Mouse (Mus musculus) frontal cortex, adult 2 months (tissue): ENCODE measurements at regions not wholly inside any gene's neighbourhood (a gene's known extent, or its start where the extent isn't known, plus 50 kb on each side); places are given as distances from the start of the nearest gene placed in this dataset.

Source experiments
- DNase-seq, 2 experiments: peaks; one replicate each; pipeline ENCODE4 v3.0.0; 2022; ENCODE audit warnings: low spot score in 1 of 2; ENCODE audit errors: extremely low spot score in 1 of 2

DNA sequence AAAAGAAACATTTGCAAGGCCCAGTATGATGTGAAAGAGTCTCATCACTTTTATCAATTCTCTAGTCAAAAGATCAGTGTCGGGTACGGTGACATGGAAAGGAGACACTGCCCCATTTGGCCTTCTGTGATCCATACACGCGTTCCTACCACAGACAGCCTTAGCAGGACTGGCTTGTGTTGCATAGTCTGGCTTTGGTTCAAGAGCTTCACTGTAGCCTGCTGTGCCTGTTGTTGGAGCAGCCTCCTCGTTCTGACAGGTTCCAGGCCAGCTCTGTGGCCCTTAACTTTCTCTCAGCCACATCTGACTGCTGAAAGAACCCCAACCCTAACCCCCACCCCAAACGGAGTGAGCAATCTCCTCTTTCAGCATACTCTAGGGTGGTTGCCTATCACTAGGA, 99.9 kb downstream of the Chst1 start:
- DNase-seq = no peak

DNA sequence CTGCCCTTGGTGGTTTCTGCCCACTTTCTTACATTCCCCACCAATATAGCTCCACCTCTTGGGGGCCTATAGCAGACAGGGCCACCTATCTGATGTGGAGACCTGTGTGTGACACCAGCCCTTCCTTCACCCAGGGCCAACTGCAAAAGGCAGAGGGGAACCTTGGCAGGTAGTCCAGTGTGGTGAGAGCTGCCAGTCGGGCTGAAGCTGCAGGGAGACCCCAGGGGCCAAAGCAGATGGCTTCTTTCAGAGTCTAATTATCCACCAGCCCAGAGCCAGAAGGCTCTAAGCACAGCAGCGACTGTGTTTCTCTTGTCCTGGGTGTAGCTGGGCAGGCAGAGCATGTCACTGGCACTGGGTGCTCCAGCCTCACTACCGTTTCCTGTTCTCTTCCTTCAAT, 104.5 kb downstream of the Chst1 start:
- DNase-seq = no peak

DNA sequence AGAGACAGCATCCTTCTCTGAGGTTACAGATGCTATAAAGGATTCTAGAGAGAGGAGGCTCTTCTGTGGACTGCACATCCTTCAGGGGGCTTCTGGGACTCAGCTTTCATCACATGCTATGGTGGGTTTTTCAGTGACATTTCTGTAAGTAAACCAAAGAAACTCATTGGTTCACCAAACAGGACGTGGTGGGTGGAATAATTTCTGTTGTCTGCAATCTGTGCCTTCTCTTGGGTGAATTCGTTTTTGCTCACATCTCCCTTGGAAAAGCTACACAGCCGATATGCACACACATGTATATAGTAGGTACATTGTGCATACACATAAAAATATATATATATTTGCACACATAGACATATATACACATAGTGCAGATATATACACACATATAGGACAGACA, 110.2 kb downstream of the Chst1 start:
- DNase-seq = no peak

DNA sequence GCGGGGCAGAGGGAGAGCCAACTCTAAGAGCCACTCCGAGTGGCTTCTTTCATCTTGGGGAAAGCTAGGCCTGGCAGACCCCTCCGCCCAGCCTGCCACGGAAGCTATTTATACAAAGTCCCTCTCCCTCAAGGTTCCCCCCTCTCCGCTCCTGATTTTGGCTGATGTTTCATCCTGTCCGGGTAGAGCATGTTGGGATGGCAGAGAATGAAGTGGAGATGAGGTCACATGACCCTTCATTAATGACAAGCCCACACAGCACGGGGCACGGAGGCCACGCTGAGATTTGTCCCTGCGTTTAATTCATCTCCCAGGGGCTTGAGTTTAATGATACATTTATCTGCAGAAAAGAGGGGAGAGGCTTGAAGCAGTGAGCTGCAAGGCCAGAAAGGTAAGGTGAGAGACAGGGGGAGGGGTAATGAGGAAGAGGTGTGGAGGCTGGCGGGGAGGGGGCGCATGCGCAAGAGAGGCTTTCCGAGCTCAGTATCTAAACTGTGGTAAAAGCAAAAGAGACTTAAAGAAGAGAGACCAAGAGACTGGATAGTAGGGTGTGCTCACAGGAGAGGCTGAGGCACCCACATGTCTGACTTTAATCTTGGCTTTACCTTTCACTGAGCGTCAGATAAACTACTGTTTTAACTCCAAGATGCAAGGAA, 111.7 kb downstream of the Chst1 start:
- DNase-seq = no peak

DNA sequence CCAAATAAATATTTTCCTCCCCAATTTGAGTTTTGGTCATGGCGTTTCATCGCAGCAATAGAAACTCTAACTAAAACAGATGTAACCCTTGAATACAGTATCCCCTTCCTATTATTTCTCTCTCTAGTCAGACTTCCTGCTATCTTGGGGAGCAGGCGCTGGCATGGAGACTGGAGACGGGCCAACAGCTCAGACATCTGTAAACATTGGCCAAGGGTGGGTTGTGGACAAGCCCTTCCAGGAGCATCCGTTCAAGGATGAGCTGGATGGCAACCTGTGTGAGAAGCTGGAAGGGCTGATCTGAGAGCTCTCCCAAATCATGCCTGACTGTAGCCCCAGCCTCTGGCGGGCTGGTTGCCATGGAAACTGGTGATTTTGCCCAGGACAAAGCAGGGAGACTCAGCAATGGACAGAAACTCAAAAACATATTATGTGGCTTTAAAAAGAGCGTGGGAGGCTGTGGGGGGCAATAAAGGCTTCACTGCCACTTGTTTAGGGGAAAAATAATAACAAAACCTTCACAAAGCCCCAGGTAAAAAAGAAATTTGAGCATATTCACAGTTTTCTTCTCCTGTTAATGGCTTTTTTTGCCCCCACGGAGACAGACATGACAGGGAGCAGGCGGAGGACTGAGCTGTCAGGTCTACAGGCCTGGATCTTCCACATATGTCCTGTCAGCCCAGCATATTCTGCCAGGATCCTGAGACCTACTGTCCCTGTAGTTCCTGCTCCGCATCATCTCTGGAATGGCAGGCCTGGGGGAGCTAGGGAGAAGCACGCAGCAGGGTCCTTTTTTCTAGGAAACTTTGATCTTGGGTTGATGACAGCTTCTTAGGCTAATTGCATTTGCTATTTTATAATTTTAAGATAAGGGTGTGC, 113.0 kb downstream of the Chst1 start:
- peak in 1 of 2 experiments; percentile 68 for DNase-seq

DNA sequence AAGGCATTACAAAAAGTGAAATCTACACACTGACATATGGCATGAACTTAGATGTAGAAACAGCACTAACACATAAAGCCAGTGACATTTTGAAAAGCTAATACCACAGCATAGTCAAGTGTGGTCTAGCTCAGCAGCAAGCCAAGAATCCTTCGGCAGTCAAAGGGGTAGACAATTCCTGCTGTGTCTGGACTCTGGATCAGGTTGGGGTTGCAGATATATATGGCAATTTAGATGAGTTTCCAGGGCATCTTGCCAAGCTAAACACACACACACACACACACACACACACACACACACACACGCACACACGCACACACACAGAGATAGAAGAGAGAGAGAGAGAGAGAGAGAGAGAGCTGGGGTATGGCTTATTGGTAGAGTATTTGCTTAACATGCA, 118.2 kb downstream of the Chst1 start:
- DNase-seq = no peak

DNA sequence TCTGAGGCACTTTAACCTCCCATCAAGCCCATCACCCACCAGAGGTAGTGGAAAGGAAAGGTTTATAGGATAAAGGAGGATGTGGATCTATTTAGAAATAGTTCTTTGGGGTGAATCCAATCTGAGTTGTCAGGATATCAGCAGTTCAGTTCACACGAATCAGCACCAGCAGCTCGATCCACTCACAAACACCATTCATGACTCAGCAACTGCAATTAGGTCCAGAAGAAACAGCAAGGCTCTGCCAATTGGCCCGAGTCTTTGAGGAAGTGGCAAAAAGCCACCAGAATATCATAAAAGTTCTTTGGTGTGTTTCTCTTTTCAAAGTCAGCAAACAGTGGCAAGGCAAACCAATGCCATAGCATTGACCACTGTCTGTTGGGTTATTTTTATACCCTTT, 122.4 kb downstream of the Chst1 start:
- no peak for DNase-seq

DNA sequence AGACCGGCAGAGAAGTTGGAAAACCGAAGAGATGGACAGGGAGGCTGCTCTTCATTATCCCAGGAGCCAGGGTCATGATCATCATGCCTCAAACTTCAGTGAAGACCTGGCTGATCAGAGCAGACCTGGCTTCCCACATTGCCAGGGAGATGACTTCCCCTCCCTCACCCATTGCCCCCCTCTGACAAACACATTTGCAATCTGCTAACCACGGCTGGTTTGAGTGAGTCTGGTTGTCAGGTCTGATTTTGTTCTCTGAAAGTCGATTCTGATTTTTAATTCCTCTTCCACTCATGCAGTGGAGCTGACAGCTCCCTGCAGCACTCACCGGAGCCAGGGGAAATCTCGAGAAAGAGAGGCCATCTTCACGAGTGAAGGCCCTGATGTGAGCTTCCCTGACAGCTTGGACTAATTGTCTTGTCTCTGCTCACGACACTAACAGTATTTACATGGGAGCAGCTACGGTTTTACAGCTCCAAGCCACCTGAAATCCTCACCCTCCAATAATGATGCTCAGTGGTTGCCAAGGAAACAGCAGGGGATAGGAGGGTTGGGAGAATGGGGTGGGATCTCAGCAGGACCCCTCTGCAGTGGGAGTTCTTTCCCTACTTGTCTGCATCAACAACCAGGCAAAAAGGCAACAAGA, 124.2 kb downstream of the Chst1 start:
- DNase-seq = no peak

DNA sequence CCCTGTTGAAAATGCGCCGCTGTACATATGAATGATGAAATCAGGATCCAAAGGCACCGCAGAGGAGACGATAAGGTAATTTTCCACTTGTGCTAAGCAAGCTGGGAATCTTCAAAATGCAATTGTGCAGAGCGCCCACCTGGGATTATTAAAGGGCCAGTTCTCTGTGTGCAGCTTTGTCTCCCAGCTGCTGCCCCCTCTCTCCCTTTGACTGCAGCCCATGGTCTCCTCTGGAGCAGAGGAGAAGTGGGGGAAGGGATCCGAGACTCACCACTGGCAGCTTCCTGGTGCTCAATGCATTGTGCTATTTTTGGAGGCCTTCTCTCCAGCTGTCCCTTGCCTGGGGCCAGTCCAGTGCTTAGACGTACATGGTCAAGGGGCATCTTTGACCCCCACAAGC, 127.1 kb downstream of the Chst1 start:
- DNase-seq = no peak

DNA sequence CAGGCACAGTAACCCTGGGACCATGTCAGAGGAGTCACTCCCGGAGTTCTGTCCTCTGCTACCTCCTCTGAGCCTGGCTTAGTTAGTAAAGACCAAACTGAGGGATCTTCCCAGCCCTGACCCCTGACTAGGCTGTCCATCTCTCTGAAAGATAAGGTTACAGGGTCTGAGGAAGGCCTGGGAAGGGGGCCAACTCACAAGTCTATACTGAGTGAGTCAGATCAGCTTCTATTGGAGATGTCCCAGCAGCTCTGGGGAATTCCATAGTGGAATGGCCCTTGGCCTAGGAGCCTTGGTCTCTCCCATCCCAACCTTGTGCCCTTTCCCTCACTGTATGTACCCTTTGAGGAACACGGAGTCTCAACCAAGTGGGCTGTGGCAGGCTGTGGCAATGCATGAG, 127.7 kb downstream of the Chst1 start:
- no peak for DNase-seq

DNA sequence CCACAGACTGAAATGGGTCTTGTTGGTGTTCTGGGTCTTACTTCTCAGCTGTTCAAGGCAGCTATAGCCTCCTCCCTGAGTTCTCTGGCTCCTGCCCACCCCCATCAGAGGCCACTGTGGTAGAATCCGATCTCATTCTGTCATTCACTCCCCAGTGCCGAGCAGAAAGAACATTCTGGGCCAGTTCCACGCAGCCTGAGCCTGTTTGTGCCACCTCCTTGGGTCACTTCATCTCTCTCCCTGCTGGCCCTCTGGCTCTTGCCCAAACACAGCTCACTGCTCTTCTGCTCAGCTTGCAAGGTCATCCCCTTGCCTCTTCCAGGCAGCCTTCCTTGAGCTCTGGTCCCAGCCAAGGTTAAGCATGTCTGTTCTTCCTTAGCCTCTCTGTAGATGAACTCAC, 128.9 kb downstream of the Chst1 start:
- DNase-seq = no peak

DNA sequence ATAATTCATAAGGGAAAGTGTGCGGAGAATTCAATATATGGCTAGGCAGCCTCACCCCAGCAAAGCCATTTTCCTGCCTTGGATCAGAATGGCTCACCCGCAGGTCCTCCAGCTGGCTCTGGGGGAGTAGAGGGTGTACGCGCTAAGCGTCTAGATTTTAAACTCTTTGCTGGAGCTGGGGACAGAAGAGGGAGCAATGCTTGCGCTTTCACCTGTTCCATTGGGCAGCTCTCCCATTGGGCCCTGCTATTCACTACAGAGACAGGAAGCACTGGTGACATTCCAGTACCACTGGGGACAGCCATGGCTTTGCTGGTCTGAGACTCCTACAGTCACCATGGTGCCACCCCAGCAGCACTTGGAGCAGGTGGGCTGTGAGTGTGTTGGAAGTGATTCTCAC, 130.9 kb downstream of the Chst1 start:
- DNase-seq = no peak

DNA sequence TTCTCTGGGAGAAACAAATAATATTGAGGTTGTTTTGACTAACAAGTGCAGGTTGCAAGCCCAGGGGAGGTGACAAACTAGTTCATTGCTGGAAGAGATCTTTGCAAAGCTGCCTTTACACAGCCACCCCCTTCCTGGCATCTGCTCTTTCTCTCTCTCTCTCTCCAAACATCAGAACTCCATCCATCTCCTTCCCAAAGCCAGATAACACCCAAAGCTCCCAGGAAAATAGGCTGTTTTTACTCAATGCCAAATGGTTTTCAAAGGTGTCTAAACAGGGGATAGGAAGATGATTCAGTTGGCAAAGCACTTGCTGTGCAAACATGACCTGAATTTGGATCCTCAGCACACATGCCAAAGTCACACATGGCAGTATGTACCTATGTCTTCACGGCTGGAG, 133.9 kb downstream of the Chst1 start:
- DNase-seq = peak in 1 of 2 experiments; percentile 71

DNA sequence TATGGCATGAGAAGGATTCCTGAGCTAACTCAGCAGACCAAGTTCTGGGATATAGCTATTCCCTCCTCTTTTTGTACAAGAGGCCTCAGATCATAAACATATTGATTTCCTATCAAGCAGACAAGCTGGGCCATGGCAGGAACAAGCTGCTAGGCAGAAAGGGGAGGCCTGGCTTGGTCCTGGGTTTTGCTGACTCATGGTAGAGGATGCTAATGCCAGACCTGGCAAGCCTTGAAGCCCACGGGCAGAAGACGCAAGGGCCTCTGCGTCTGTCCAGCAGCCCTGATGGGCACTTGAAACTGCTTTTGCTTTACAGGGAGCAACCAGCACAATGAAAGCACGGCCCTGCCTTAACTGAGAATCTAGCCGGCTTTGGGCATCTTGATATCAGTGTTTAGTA, 136.3 kb downstream of the Chst1 start:
- no peak for DNase-seq

DNA sequence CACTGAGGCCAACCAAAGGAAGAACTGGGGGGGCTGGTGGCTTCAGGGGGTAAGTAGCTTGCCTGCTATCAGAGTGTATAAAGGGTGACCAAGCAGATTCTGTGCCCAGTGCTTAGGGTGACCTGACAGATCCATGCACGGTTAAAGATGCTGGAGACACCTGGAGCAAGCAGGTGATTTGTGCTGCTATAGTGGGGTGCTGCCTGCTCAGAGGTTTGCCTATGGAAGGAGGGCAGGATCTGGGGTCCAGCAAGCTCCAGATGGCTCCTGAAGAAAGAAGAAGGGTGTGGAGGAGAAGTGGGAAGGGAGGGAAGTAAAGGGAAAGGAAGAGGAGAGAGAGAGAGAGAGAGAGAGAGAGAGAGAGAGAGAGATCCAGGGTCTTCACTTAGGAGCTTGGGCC, 137.8 kb downstream of the Chst1 start:
- no peak for DNase-seq

DNA sequence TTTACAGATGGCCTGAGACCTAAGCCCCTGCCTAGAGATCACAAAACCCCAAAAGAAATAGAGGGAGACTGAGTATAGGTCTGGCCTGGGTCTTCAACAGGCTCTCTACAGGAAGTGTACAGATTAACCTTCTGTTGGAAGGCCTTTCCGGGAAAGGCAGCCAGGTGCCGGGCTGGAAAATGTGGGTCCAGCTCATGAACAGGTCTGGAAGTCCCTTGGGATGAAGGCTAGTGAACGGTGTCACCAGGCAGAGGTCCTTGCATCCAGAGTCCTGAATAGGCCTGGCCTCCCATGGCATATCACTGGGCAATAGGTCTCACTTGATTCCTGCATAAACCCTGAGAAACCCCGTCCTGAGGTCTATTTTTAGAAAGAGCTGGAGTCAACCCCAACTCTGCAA, 140.1 kb downstream of the Chst1 start:
- DNase-seq = no peak

DNA sequence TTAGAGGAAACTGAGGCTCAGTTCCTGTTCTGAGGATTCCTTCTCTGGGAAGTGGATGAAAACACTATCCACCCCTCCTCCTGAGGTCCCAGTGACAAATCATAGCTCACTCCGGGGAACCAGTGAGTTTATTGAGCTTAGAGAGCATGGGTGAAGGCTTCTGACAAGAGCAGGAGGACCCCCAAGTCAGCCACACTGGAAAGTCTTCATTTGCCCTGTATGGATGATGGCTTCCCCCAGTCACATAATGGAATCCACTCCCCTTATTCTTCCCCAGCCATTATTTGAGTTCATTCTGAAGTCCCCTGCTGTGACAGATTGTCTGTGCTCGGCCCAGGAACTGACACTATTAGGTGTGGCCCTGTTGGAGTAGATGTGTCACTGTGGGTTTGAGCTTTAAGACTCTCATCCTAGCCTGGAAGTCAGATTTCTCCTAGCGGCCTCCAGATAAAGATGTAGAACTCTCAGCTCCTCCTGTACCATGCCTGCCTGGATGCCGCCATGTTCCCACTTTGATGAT, 141.3 kb downstream of the Chst1 start:
- DNase-seq = no peak

DNA sequence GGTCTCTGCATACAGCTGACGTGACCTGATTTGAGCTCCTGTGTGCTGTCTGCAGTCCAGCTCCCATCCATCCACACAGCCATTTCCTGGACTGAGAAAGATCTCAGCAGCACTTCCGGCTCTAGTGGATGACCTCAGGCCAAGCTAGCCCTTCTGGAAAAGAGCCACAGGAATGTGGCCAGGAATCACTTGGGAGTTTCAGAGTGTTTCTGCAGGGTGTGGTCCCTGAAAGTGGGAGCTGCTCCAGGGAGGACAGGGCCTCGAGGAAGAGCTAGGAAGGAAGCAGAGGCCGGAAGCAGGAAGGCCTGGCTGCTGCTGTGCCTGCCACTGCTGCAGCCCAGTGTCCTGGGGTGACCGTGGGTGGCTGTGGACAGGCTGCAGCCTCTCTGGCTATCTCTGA, 142.5 kb downstream of the Chst1 start:
- no peak for DNase-seq

DNA sequence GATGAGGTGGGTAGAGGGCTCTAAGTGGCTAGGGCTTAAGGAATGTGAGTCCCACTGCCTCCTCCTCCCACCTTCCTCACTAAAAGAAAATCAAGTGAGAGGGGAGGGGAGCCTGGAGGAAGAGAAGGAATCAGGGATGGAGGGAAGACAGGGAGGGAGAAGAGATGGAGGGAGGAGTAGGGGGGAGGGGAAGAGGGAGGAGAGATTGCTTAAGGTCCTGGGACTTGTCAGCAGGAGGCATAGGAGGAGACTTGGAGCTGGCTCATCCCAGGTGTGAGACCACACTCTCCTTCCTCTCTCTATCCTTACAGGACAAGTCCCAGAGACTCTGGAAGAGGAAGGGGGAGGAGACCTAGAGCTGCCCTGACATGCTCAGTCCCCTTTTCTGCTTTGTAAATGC, 143.2 kb downstream of the Chst1 start:
- no peak for DNase-seq

DNA sequence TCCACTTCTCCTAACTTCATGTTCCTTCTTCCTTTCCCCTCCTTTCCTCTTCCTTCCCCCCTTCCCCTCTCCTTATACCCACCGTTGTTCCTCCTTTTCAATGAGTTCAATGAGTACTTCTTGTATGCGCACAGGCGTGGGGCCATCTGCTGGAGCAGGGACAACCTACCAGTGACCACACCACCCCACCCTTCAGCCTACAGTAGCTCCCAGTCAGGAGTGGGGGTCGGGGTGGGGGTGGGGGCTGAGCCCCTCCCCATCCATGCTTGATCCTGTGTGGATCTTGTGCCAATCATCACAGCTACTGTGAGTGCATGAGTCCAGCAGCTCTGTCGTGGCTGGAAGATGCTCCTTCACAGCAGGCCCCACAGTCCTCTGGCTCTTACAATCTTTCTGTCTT, 143.6 kb downstream of the Chst1 start:
- no peak for DNase-seq

DNA sequence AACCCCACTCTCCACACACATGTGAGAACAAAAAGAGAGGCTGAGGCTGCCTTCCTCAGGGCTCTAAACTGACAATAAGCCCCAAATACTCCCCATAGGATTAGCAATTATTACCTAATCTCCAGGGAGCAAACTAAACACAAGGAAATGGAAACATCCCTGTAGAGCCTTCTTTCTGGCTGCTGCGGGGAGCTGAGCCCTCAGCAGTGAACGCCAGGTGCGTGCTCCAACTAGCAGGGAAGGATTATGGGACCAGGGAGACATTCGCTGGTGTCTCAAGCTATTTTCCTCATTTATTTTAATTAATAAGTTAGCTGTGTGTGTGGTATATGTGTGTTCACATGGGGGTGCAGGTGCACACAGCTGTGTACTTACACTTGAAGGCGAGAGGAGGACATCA, 144.4 kb downstream of the Chst1 start:
- DNase-seq = no peak

DNA sequence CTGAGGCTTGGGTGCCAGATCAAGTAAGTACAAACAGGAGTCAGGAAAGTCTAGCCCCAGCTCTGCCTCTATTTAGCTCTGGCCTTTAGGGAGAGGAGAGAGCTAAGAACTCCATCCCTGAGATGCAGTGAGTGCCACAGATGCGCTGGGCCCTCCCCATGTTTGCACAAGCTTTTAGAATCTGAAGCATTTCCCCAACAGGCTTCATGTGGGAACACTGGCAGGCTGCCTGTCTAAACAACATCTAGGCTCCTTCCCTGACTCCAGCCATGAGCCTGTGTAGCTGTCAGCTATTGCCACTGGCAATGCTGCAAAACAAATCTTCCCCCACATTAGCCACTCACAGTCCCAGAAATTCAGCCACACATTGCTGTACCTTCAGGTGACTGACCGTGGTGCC, 147.9 kb downstream of the Chst1 start:
- no peak for DNase-seq
